Mouse (Mus musculus): ENCODE data around the gene Casz1.
A peak's percentile ranks its signal among the peaks of the same experiment; 100 is the strongest.

Gene Casz1

DNA sequence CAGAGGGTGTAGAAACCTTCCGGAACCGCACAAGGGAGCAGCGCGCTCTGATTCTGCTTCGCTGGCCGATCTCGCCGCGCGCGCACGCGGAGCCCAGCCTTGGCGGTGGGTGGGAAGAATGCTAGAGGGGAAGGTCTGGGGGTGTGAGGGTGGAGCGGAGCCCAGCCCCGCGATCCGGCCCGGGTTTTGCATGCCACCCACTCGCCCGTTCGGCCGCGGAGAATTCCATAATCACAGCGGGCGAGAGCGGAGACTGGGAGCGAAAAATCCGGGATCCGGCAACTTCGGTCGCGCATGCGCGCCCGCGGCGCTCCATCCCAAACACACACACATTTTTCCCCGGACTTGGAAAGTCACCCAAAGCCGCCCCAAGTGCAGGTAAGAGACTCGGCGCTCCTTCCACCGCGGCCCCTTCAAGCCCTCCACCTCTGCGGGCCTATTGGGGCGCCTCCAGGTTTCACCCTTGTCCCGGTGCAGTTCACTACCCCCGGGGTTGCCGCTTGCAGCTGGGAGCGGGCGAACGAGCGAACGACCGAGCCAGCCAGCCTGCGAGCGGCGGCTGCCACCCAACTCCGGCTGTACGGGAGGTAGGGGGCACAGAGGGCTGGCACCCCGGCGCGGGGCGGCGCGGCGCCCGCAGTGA, at the start of gene Casz1:
Casz1 (plus strand) TSS at position 293 of the 643 bp plus-strand sequence.
- peak; percentile 78 for DNase-seq (ENCODE audit: low spot score)

DNA sequence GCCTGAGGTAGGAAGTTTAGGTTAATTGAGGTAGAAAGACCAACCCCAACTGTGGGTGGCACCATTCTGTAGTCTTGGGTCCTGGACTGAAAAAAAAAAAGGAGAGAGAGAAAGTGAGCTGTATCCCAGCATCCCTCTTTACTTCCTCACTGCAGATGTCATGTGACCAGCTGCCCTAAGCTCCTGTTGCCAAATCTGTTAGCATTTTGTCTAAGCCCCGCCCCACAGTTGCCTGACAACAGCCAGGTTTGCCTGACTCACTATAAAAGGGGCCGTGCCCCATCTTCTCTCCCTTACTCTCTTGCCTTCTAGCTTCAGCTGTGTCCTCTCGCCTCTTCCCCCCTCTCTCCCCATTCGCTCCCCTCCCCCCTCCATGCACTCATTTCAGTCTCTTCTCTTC, 45.4 kb upstream of the Casz1 start:
- no peak for DNase-seq (ENCODE audit: low spot score)

DNA sequence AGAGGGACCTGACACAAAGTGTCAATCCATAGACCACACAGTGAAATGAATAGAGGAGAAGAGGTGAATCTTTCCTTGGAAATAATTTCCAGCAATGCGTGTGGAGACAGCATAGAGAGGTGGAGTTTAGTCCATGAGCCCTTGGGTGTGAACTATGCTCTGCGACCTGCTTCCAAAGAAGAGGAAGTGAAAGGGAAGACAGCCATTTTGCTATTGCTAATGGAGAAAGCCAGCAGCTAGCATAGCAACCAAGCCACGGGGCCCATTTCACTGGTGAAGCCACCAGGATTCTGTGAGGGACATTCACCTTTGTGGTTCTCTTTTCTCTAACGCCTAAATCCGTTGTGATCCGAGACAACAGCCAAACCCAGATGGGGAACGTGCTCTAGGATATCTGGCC, 44.1 kb upstream of the Casz1 start:
- DNase-seq (ENCODE audit: low spot score) = no peak

DNA sequence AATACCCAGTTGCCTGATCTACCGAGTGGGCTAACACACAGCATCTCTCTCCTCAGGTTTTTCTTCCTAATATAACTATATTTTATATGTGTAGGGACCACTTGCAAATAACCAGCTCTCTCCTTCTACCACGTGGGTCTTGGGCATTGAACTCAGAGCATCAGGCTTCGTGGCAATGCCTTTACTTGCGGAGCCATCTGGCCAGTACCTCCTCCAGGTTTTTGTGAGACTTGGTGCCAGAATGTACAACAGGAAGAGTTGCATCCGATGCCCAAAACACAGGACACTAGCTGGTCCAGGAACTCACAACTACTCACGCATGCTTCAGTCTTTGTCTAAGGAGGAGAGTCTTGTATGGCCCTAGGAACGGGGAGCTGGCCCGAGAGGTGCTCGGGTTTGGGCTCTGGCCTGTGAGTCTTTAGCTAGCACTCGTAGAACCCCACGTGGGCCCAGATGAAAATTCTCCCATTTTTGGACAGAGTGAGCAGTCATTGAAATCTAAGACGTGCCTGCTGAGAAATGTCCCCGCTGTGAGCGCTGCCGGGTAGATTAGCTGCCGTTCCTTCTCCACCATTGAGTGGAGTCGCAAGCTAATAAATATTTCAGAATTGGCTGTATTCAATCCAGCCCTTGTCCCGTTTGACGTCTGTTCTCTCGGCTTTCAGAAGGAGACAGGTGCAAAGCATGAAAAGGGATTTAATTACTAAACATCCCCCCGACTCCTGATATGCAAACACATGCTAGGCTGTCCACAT, 38.0 kb upstream of the Casz1 start:
- DNase-seq (ENCODE audit: low spot score) = no peak

DNA sequence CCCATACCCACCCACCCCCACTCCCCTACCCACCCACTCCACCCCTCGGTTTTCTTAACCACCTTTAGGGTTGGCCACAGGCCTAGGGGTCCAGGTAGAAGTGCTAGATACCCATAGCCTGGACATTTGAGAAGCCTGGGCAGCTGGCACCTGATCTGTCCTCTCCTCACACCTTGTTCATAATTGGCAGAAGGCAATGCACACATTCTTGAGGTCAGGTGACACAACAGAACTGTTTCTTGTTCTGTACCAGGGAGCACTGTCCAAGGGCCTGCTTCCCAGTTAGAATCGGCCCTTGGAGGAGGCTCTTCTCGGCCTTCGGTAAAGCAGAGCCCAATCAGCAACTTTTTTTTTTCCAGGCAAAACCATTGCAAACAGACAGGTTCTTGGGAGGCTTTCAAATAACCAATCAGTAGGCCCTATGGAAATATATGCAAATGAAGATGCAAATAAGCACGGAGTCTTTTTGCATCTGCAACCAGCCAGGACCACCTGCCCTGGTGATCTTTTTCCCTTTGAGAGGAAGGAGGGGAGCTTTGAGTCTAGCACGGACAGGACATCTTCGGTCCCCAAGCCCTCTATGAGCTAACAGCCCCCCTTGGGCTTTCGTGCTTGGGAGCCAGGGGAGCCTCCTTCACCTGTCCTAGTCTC, 36.4 kb upstream of the Casz1 start:
- no peak for DNase-seq (ENCODE audit: low spot score)

DNA sequence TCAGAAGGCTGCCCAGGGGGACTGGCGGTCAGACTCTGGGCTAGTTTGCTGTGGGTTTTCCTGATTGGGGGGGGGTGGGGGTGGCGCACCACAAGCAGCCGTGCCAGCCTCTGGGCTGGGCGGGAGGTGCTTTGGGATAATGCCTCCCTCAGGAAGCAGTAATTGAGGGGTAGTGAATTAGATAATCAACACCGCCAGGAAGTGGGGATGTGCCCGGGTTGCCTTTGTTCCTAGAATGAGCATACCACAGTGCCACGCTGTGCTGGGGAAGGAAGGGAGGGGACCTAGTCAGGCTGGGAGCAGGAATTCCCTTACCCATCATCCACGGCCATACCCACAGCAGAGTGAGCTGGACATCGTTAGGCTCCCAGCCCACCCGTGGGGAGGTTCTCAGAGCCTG, 35.6 kb upstream of the Casz1 start:
- DNase-seq (ENCODE audit: low spot score) = no peak

DNA sequence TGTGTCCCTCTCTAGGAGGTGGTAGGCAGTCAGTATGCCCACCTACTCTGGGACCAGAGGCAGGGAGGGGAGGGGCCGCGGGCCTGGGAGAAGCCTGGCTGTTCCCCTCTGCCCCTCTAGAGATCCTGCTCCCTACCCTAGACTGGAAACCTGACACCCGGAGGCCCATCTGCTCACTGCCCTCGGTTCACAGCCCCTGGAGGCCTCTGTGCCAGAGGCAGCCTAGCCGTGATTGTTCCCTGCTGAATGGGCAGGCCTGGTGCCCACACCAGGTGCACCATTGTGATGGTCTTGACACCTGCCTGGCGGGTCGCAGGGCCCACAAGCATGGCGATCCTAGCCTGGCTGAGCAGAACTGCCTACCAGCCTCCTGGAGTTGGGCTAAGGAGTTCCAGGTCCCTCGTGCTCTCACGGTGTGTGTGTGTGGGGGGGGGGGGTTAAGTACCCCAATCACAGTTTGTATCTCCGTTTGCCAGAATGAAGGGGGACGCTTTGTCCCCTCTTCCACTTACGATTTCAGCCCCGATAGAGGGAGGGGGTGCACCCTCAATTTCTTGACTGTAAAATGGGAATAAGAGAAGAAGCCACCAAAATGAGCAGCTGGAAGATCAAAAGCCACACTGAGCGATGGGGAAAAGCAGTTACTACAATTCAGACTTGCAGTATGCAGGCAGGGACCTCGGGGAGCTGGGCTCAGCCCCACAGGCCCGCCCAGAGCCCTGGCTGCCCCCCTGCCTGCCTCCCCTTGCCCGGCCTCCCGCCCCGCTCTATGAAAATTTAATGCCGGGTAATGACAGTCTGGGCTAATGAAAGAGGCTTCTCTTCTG, 33.4 kb upstream of the Casz1 start:
- DNase-seq (ENCODE audit: low spot score) = no peak

DNA sequence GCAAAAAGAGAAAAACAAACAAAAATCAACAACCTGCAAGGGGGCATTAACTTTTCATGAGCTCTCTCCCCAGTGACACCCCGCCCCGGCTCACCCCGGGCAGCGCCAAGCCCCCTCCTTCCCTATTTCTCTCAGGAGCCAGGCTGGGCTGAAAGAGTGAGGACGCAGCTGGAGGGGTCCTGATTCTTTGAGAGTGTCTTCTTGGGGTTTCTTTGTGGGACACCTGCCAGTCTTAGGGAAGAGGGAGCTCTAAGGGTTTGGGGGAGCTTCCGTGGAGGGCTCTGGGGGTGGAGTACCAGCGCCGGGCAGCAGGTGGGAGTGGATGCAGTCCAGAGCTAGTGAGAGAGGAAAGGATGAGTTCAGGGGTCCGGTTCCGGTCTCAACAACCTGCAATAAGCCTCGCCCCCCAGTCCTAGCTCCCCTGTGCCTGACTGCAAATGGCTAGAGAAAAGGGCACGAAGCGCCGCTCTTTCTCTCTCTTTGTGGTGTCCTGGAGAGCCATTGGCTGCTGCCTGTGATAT, 32.8 kb upstream of the Casz1 start:
- DNase-seq (ENCODE audit: low spot score) = no peak

DNA sequence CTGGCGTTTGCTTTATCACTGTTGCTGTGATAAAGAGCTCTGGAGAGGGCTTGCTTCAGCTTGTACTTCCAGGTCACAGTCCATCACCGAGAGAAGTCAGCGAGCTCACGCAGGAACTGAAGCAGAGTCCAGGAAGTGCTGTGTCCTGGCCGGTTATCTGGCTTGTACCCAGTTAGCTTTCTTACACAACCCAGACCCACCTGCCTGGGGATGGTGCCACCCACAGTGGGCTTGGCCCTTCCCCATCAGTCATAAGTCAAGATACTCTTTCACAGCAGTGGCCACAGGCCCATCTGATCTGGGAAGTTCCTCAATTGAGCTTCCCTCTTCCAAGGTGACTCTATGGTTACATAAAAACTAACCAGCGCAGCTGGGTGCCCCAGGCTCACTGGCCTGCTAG, 31.6 kb upstream of the Casz1 start:
- no peak for DNase-seq (ENCODE audit: low spot score)

DNA sequence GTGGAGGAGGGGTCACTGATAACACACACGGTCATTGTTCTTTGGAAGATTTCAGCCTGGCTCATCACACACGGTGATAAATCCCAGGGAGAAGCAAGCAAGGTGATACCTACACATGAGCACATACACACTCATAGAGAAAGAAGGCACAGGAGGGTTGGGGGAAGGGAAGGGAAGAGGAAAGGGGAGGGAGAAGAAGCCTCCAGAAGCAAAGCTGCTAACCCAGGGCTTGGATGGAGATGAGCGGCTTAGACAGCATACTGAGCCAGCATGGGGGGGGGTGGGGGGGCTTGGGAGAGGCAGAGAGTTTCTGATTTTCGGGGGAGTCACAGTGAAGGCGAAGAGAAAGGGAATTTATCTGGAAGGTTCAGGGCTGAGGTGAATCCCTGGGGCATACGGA, 30.2 kb upstream of the Casz1 start:
- DNase-seq (ENCODE audit: low spot score) = no peak

DNA sequence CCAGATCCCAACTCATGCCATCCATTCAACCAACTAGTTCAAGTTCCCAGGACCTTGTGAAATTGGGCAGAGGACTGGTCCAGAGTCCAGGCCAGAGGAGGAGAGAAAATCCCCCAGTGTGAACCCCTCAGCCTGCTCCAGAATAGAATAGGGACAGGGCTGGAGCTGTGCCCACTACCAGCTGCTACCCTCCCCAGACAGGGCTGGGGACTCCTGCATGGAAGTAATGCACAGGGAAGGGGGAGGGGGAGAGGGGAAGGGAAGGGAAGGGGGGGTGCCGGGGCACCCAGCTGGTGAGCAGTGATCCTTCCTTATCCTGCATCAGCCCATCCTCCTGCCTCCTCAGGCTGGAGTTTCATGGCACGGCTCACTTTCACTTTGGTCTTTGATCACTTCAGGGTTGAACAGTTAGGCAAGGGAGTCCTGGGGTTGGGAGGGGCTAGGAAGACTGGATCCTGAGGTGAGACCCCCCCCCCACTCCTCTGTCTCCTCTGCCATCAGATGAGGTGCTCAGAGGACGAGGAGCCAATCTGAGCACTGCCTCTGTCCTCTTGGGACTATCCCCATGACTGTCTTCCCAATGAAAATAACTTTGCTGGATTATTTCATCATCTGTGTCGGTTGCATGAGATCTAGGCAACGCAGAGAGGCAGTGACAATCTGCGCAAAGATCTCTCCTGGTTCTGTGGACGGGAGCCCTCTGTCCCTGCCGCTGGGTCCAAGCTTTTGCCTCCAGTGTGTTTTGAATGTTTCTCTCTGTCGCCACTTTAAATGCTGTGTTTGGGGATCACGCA, 28.6 kb upstream of the Casz1 start:
- no peak for DNase-seq (ENCODE audit: low spot score)

DNA sequence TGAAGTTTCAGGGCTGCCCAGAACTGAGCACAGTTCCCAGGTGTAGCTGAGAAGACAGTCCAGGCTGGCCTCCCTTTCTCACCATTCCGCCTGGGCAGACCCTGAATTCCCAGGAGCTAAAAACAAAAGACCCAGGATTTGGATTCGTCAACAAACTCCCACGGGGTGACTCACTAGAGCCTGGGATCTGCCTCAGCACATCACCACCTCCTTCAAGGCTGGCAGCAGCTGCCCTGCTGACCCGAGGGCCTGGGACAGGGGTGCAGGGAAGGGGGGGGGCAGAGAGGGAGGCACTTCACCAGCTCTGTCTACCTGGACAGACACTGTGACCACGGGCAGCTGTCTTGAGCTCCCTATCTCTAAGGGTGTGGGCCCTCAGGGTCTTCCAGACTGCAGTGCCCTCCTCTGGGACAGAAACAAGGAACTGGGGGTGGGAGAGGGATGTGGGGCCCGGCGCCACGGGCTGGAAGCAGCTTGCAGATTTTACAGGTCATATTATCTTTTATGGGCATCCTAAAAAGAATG, 24.1 kb upstream of the Casz1 start:
- DNase-seq (ENCODE audit: low spot score) = no peak

DNA sequence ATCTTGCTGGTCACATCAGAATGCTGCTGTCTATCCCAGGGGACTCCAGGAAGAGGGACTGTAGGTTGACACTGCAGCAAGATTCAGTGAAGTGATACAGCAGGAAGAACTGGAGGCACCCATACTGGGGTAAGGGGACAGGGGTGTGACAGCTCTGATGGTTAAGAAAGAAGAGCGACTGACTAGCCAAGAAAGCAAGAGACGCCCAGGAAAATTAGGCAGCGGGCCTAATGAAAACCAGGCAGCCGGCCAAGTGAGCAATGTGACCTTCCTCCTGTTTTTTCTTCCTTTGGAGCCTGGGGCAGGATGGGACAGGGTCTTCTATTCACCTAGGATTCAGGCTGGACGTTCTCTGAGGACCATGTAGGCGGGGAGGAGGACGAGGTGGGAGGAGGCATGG, 22.7 kb upstream of the Casz1 start:
- DNase-seq (ENCODE audit: low spot score) = no peak

DNA sequence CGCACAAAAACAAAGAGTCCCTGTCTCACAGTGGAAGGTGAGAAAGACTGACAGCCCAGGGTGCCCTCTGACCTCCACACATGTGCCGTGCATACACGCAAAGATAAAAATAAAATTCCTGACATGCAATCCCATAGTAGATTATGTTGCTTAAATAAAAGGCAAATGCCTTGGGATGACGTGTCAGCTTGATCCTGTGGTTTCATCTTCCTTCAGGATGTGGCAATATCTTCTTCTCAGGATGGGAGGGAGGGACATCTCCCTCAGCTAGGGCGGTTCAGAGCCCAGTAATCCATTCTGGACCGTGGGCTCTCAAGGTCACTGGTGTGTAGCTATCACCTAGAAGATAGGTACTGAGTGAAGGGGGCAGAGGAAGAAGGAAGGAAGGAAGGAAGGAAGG, 21.3 kb upstream of the Casz1 start:
- DNase-seq (ENCODE audit: low spot score) = no peak

DNA sequence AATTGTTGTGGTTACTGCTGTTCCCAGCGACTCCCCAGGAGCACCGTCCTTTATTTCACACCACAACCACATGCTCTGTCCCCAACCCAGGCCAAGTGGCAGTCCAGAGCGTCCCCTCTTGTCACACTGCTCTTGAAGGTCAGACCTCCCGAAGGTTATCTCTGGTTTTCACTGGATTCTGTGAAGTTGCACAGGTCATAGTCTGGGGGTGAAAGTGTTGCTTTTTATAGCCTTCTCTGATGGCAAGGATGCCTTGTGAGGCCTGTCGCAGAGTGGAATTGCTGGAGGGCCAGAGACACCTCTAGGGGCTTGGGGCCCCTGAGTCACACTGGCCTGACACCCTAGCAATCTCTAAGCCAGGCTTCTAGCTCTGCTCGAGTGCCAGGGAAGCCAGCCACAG, 20.5 kb upstream of the Casz1 start:
- no peak for DNase-seq (ENCODE audit: low spot score)

DNA sequence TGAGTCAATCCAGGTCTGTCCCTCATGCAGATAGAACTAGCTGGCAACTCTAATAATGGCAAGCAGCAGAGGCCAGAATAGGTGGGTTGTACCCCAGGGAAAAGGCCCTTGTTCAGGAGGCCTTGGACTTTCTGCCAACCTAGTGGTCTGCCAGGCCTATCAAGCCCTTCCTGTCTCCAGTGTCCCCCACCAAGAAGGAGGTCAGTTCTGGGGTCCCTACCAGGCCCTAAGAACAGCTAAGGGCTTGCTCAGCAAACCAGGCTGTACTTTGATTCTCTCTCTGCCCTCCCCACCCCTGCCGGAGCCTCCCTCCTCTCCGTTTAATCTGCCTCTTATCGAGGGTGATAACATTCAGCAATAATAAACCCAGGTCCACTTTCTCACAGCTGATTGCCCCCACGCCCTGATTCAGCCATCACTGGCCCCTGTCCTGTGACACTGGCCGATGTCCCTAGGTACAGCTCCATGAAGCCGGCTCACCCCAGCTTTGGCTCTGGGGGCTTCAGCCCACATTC, 19.1 kb upstream of the Casz1 start:
- DNase-seq (ENCODE audit: low spot score) = no peak

DNA sequence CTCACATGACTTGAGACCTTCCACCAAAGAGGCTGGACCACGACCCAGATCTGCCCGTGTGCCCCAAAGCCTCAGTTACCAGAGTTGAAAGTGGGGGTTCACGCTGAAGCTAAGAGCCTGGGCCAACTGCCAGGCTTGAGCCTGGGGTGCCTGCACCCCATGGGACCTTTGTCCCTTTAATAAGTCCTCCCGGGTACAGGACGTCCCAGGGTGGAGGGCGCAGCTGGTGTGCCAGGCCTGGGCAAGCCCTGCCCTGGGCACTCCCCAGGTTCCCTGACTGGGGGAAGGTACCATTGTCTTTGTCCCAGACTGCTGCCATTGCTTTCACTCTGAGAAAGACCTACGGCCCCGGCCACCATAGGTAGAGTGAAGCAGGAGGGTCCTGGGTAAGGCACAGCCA, 18.2 kb upstream of the Casz1 start:
- DNase-seq (ENCODE audit: low spot score) = no peak

DNA sequence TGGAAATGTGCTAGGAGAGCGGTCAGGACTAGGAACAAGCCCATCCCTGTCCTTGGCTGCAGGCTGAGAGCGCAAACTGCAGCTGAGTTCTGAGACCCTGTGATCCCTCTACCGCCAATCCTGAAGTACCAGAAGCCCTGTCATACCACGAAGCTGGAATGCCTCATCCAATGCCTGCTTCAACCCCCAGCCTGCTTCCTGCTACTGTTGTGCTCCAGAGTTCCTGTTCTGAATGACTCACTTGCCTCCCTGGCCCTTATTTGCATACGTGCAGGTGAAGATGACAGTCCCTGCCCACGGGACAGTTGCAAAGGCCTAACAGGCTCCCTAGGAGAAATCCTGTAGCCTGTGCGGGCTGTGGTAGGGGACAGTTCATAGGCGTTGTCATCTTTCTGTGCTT, 13.3 kb upstream of the Casz1 start:
- DNase-seq (ENCODE audit: low spot score) = no peak

DNA sequence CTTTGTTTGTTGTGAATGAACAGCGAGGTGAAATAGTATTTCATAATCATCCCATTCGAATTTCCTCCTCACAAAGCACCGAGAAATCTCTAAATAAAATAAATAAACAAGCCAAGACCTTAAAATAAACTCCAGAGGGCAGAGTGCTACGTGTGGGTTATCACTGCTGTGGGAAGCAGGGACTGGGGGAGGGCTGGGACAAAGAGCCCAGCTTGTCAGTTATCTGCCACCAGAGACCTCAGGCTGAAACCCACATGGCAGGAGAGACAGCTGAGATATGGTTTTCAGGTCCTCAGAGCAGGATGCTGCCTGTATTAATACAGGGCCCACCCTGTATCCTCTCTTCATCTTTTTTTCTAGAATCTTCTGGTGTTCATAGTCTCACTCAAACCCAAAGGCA, 9.2 kb upstream of the Casz1 start:
- DNase-seq (ENCODE audit: low spot score) = no peak

DNA sequence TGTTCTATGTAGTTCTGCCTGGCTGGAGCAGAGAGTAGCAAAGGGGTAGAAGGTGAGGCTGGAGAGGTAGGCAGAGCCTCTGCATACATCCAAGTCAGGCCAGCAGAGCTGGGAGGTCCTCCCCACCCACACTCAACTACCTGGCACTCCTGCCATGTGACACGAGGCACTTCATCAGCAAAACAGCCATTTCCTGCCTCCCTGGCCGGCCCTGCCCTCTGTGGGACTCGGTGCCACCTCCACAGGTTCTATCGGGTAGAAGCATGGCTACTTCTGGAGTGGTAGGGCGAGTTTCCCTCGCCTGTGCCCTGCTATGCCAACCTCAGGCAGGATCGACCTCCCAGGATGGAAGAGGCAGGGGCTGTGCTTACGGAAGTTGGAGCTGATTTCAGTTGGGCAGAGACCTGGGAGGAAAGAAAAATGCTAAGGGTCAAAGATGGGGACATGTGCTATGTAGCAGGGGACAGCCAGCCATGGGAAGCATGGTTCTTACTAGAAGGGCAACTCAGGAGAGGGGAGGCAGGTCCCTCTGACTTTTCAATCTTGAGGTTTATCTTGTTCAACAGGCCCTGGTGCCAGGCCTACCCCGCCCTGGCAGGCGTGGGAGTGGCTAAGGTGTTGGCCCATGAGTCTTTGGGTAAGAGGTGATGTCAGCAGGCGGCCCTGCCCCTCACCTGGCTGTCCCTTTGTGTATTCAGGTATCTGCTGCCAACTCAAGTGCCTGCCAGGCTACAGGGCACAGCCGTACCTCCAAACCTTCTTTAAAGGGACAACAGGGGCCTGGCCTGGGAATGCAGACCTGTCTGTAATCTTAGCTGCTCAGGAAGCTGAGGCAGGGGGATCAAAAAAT, 6.5 kb upstream of the Casz1 start:
- DNase-seq (ENCODE audit: low spot score) = no peak
